In the genomic region with DNA sequence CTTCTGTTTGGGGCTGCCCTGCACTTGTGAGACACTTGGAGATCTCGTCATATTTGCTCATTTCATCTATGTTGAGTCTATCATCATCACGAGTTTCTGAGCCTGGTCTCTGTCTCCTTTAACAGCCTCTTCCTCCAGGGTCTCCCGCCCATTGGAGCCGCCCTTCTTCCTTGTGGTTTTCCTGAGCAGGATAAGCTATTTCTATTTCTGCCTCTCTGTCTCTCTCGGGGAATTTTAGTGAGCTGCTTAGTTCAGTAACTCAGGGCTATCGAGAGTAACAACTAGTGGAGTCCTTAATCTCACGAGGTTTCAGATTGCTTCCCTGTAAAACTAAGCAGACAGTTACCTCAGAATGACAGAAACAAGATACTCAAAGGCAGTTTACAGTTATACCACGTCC, we compare ENCODE assay signal across 10 mouse cellular contexts. TPM values are rescaled to one million over a fixed set of nuclear protein-coding genes. Genes with fewer than 3 reads are reported as not detected.
DNase-seq lines count a peak whose midpoint lies in the region; ATAC-seq lines count a peak whose summit lies in the region.
"Had no signal": no experiment of that assay in that cellular context is flagged by ENCODE, and none has a peak within 500 bp of the region (broad histone marks: within the 10 kb centered on the region; RNA-seq: fewer than 3 reads in every experiment).

No protein-coding gene starts in this region.

- H3K9ac ChIP-seq in heart, embryonic 14.5 days (ENCODE audit: low read length) = no peak overlapping the region
- no peak overlapping the region for H3K9ac ChIP-seq in midbrain, embryonic 15.5 days
- no peak overlapping the region for H3K9ac ChIP-seq in limb, embryonic 11.5 days (ENCODE audit: low read length)
- no peak overlapping the region for H3K9ac ChIP-seq in stomach, embryonic 15.5 days

- H3K4me3 ChIP-seq in heart, embryonic 14.5 days (ENCODE audit: control insufficient read depth in 1 of 2, insufficient read depth in 1 of 2, low read depth in 1 of 2, low read length in 2 of 2) = peak overlapping the region in 1 of 2 experiments; percentile 2; a peak in 1 of 4 replicates
- H3K4me3 ChIP-seq in midbrain, embryonic 10.5 days = 0 out of 2 replicates have a peak overlapping the region, but pooled peaks have one; percentile 46
- H3K4me3 ChIP-seq in midbrain, embryonic 15.5 days = no peak overlapping the region
- no peak overlapping the region for H3K4me3 ChIP-seq in limb, embryonic 11.5 days (ENCODE audit: low read depth, low read length)
- no peak overlapping the region for H3K4me3 ChIP-seq in stomach, embryonic 15.5 days (replicated peaks)

- no peak for DNase-seq in heart, postnatal 14 days
- no peak for DNase-seq in midbrain, embryonic 10.5 days (ENCODE audit: low spot score)
- DNase-seq in limb, embryonic 11.5 days (ENCODE audit: low spot score) = no peak
- DNase-seq in embryo, embryonic 11 days = no peak
- DNase-seq in frontal cortex, postnatal 25 days (ENCODE audit: low spot score in 2 of 2) = no peak
- DNase-seq: cerebellum, adult 2 months; lung, postnatal 10 days had no signal

- H3K4me1 ChIP-seq in heart, embryonic 14.5 days (ENCODE audit: control insufficient read depth in 2 of 2, insufficient read depth in 2 of 2, low read length in 2 of 2) = peaks cover 40 to 49% of the 10 kb centered on the region in 2 experiments
- H3K4me1 ChIP-seq in midbrain, embryonic 10.5 days = peaks cover 52% of the 10 kb centered on the region
- H3K4me1 ChIP-seq in midbrain, embryonic 15.5 days = peaks cover 42% of the 10 kb centered on the region
- H3K4me1 ChIP-seq in limb, embryonic 11.5 days (ENCODE audit: control insufficient read depth, insufficient read depth, low read length) = peaks cover 28% of the 10 kb centered on the region
- peaks cover 31% of the 10 kb centered on the region for H3K4me1 ChIP-seq in stomach, embryonic 15.5 days

- peak overlapping the region; percentile 50 to 52 for H3K27ac ChIP-seq in heart, embryonic 14.5 days (replicated peaks in 1 of 2; ENCODE audit: control insufficient read depth in 1 of 2, insufficient read depth in 1 of 2, low read depth in 2 of 2, low read length in 2 of 2)
- H3K27ac ChIP-seq in midbrain, embryonic 10.5 days (replicated peaks) = no peak overlapping the region
- H3K27ac ChIP-seq in midbrain, embryonic 15.5 days = no peak overlapping the region
- H3K27ac ChIP-seq in limb, embryonic 11.5 days (replicated peaks; ENCODE audit: low read depth, low read length) = no peak overlapping the region
- no peak overlapping the region for H3K27ac ChIP-seq in stomach, embryonic 15.5 days

- H3K36me3 ChIP-seq in heart, embryonic 14.5 days (ENCODE audit: control insufficient read depth, insufficient read depth, low read length) = no peaks in the 10 kb centered on the region
- H3K36me3 ChIP-seq in midbrain, embryonic 10.5 days = no peaks in the 10 kb centered on the region
- no peaks in the 10 kb centered on the region for H3K36me3 ChIP-seq in midbrain, embryonic 15.5 days (replicated peaks)
- no peaks in the 10 kb centered on the region for H3K36me3 ChIP-seq in limb, embryonic 11.5 days (ENCODE audit: control insufficient read depth, insufficient read depth, low read length)
- H3K36me3 ChIP-seq in stomach, embryonic 15.5 days = no peaks in the 10 kb centered on the region

- H3K9me3 ChIP-seq in heart, embryonic 14.5 days (ENCODE audit: control insufficient read depth, low read length) = no peaks in the 10 kb centered on the region
- no peaks in the 10 kb centered on the region for H3K9me3 ChIP-seq in midbrain, embryonic 10.5 days (replicated peaks)
- H3K9me3 ChIP-seq in midbrain, embryonic 15.5 days = no peaks in the 10 kb centered on the region
- H3K9me3 ChIP-seq in limb, embryonic 11.5 days (ENCODE audit: control insufficient read depth, low read length) = no peaks in the 10 kb centered on the region
- no peaks in the 10 kb centered on the region for H3K9me3 ChIP-seq in stomach, embryonic 15.5 days

- intact Hi-C loops in heart, postnatal 14 days (cut with DNase I) = loop anchor here (5.0 kb wide), 1 partner anchor 59 kb away; no protein-coding TSS in a partner anchor

- 3% methylated on average over 8 of the region's 8 CpGs for WGBS in heart, embryonic 14.5 days
- WGBS in midbrain, embryonic 10.5 days = 14% methylated on average over 8 of the region's 8 CpGs
- WGBS in midbrain, embryonic 15.5 days = 16% methylated on average over 8 of the region's 8 CpGs
- 24% methylated on average over 8 of the region's 8 CpGs for WGBS in limb, embryonic 11.5 days
- 22% methylated on average over 8 of the region's 8 CpGs for WGBS in stomach, embryonic 15.5 days

- no peaks in the 10 kb centered on the region for H3K27me3 ChIP-seq in heart, embryonic 14.5 days (ENCODE audit: control insufficient read depth, insufficient read depth, low read length)
- peaks cover 90% of the 10 kb centered on the region for H3K27me3 ChIP-seq in midbrain, embryonic 10.5 days (ENCODE audit: low read depth, poor library complexity, severe bottlenecking)
- H3K27me3 ChIP-seq in midbrain, embryonic 15.5 days (replicated peaks) = peaks cover 61% of the 10 kb centered on the region
- H3K27me3 ChIP-seq in limb, embryonic 11.5 days (ENCODE audit: control insufficient read depth, insufficient read depth, low read length) = no peaks in the 10 kb centered on the region
- no peaks in the 10 kb centered on the region for H3K27me3 ChIP-seq in stomach, embryonic 15.5 days (replicated peaks)

- peak overlapping the region; percentile 43 for H3K4me2 ChIP-seq in heart, embryonic 14.5 days (ENCODE audit: low read length)
- no peak overlapping the region for H3K4me2 ChIP-seq in midbrain, embryonic 15.5 days
- H3K4me2 ChIP-seq in limb, embryonic 11.5 days (ENCODE audit: low read depth, severe bottlenecking) = 0 out of 2 replicates have a peak overlapping the region, but pooled peaks have one; percentile 0
- 0 out of 2 replicates have a peak overlapping the region, but pooled peaks have one; percentile 4 for H3K4me2 ChIP-seq in stomach, embryonic 15.5 days

- no peak for ATAC-seq in heart, embryonic 14.5 days (ENCODE audit: insufficient number of reproducible peaks, insufficient read depth, low FRiP score, low read depth)
- ATAC-seq in midbrain, embryonic 15.5 days (replicated peaks) = no peak
- ATAC-seq in limb, embryonic 11.5 days (ENCODE audit: insufficient number of reproducible peaks, low FRiP score, low TSS enrichment, low read depth) = no peak
- ATAC-seq in stomach, embryonic 15.5 days (ENCODE audit: insufficient read depth, low FRiP score, low read depth) = no peak

RNA-seq across cellular contexts. Expression of gene Abca4, which starts 1.1 kb away (rescaled TPM):
- polyA plus RNA-seq in heart, embryonic 14.5 days (2014; fragmentation: Nextera tagmentation; extraction: Ambion mirVana) = 3.6 and 3.9 TPM in 2 replicates
- 1 to 10 TPM; 4.2 to 4.3 TPM for total RNA-seq in heart, postnatal 14 days (2021)
- polyA plus RNA-seq in midbrain, embryonic 10.5 days (2016; fragmentation: Nextera tagmentation; extraction: Ambion mirVana) = 2.2 and 2.6 TPM in 2 replicates
- polyA plus RNA-seq in midbrain, embryonic 15.5 days (2015; fragmentation: Nextera tagmentation; extraction: Ambion mirVana) = 1.3 and 1.4 TPM in 2 replicates
- polyA plus RNA-seq in limb, embryonic 11.5 days (2014; fragmentation: Nextera tagmentation; extraction: Ambion mirVana) = 2.0 and 2.4 TPM in 2 replicates
- polyA plus RNA-seq in stomach, embryonic 15.5 days (2015; fragmentation: Nextera tagmentation; extraction: Ambion mirVana) = 0.43 and 0.80 TPM in 2 replicates

Comparison
In these comparisons a context has a peak if more than half of its experiments do, and no peak if none do; other contexts are left out.
1. H3K27ac ChIP-seq: peak in heart, embryonic 14.5 days (2 of 2); none in midbrain, embryonic 10.5 days (single experiment), midbrain, embryonic 15.5 days (single experiment), limb, embryonic 11.5 days (single experiment) and stomach, embryonic 15.5 days (single experiment).